Mouse (Mus musculus) cerebellum, adult 11-12 months (tissue): Measurements from ENCODE around the gene Ttc23l.
"Not testable (repeated sequence)": the region's sequence is repeated elsewhere in the genome, so short reads cannot be mapped to it uniquely, and the experiment has no call there.

Source experiments
- DNase-seq: peaks from one replicate; pipeline ENCODE4 v3.0.0; 2022

Gene Ttc23l

GRCm38 (mm10) chr15:10506099-10506498 lies 52.4 kb downstream of the Ttc23l start:
- no peak for DNase-seq

- DNase-seq = no peak
These were observed 57.4 kb downstream of the Ttc23l start for GRCm38 (mm10) chr15:10500838-10501719.

GRCm38 (mm10) chr15:10500035-10500434 lies 58.4 kb downstream of the Ttc23l start:
- no peak for DNase-seq

GRCm38 (mm10) chr15:10499593-10499992 lies 58.9 kb downstream of the Ttc23l start:
- DNase-seq = no peak

- DNase-seq = not testable (repeated sequence)
These were observed 61.8 kb downstream of the Ttc23l start for GRCm38 (mm10) chr15:10496696-10497095.

GRCm38 (mm10) chr15:10495944-10496343 lies 62.5 kb downstream of the Ttc23l start:
- DNase-seq = no peak

GRCm38 (mm10) chr15:10490101-10490500 lies 68.4 kb downstream of the Ttc23l start:
- DNase-seq = no peak

GRCm38 (mm10) chr15:10487246-10487645 lies 71.2 kb downstream of the Ttc23l start:
- DNase-seq = no peak

GRCm38 (mm10) chr15:10486365-10486839 lies 72.1 kb downstream of the Ttc23l start:
- no peak for DNase-seq

- DNase-seq = peak; percentile 93
These were observed 72.7 kb downstream of the Ttc23l start, which contains the start of the genes Brix1 and Rad1 for GRCm38 (mm10) chr15:10485484-10486364. TSS of gene Brix1 (minus strand) at chr15:10485947. TSS of gene Rad1 (plus strand) at chr15:10486018.

- no peak for DNase-seq
These were observed 87.5 kb downstream of the Ttc23l start for GRCm38 (mm10) chr15:10470941-10471340.

GRCm38 (mm10) chr15:10470151-10470831 lies 88.2 kb downstream of the Ttc23l start, which contains the start of gene Dnajc21:
TSS of gene Dnajc21 (minus strand) at chr15:10470516.
- DNase-seq = peak; percentile 91

- no peak for DNase-seq
These were observed 88.8 kb downstream of the Ttc23l start for GRCm38 (mm10) chr15:10469641-10470150.

GRCm38 (mm10) chr15:10468761-10469160 lies 89.7 kb downstream of the Ttc23l start:
- no peak for DNase-seq

GRCm38 (mm10) chr15:10464678-10465077 lies 93.8 kb downstream of the Ttc23l start:
- DNase-seq = no peak

- no peak for DNase-seq
These were observed 94.9 kb downstream of the Ttc23l start for GRCm38 (mm10) chr15:10463555-10463954.

- no peak for DNase-seq
These were observed 97.5 kb downstream of the Ttc23l start for GRCm38 (mm10) chr15:10460986-10461385.
